Mouse (Mus musculus): ENCODE results near the gene Olfr223. TPM values are rescaled to one million over a fixed set of nuclear protein-coding genes. Genes with fewer than 3 reads are reported as not detected.
"Not testable (repeated sequence)": the region's sequence is repeated elsewhere in the genome, so short reads cannot be mapped to it uniquely, and the experiment has no call there.

Olfr223 gene
- polyA plus RNA-seq, 1 experiment from 2014 or later: not detected

GRCm38 (mm10) chr11:59576135-59576534 lies 17.0 kb downstream of the Olfr223 start, which contains the start of gene Olfr222:
Olfr222 (minus strand) TSS chr11:59576235.
- ATAC-seq (ENCODE audit: low FRiP score, low read depth); H3K4me1 ChIP-seq; H3K4me3 ChIP-seq: not testable (repeated sequence)

GRCm38 (mm10) chr11:59575726-59576125 lies 17.4 kb downstream of the Olfr223 start:
- WGBS: 70% methylated on average over 9 of the region's 9 CpGs
- Histone ChIP-seq H3K4me1 (no peaks in the 10 kb centered on the region), H3K4me2 (replicated peaks) (no peak overlapping the region), H3K4me3 (no peak overlapping the region), H3K9ac (no peak overlapping the region), H3K27ac (no peak overlapping the region), H3K36me3 (no peaks in the 10 kb centered on the region), H3K9me3 (no peaks in the 10 kb centered on the region), H3K27me3 (replicated peaks) (no peaks in the 10 kb centered on the region)
- no peak for ATAC-seq (ENCODE audit: low FRiP score, low read depth)

More at GRCm38 (mm10) chr11:59576135-59576534, 17.0 kb downstream of the Olfr223 start, which contains the start of gene Olfr222:
- H3K27me3 ChIP-seq (replicated peaks); H3K36me3 ChIP-seq; H3K9ac ChIP-seq; H3K4me2 ChIP-seq (replicated peaks); H3K9me3 ChIP-seq; H3K27ac ChIP-seq: not testable (repeated sequence)

- ATAC-seq (ENCODE audit: low FRiP score, low read depth): no peak
- no peak overlapping the region for H3K4me3 ChIP-seq
- WGBS: 69% methylated on average over 3 of the region's 3 CpGs
- H3K4me1 ChIP-seq: no peaks in the 10 kb centered on the region
- no peak overlapping the region for H3K4me2 ChIP-seq (replicated peaks)
- no peaks in the 10 kb centered on the region for H3K27me3 ChIP-seq (replicated peaks)
- H3K9ac ChIP-seq: no peak overlapping the region
- no peaks in the 10 kb centered on the region for H3K9me3 ChIP-seq
- H3K27ac ChIP-seq: no peak overlapping the region
- no peaks in the 10 kb centered on the region for H3K36me3 ChIP-seq
Measured at GRCm38 (mm10) chr11:59569306-59569705, 23.8 kb downstream of the Olfr223 start.

- H3K4me2 ChIP-seq (replicated peaks): no peak overlapping the region
- whole genome bisulfite sequencing: 69% methylated on average over 9 of the region's 9 CpGs
- no peaks in the 10 kb centered on the region for H3K9me3 ChIP-seq
- ATAC-seq (ENCODE audit: low FRiP score, low read depth): no peak
- no peaks in the 10 kb centered on the region for H3K4me1 ChIP-seq
- no peaks in the 10 kb centered on the region for H3K27me3 ChIP-seq (replicated peaks)
- no peak overlapping the region for H3K9ac ChIP-seq
- H3K4me3 ChIP-seq: no peak overlapping the region
- H3K36me3 ChIP-seq: no peaks in the 10 kb centered on the region
- no peak overlapping the region for H3K27ac ChIP-seq
Measured at GRCm38 (mm10) chr11:59562837-59563236, 30.3 kb downstream of the Olfr223 start.

- H3K9me3 ChIP-seq: no peaks in the 10 kb centered on the region
- no peaks in the 10 kb centered on the region for H3K27me3 ChIP-seq (replicated peaks)
- H3K27ac ChIP-seq: no peak overlapping the region
- H3K4me1 ChIP-seq: no peaks in the 10 kb centered on the region
- no peak for ATAC-seq (ENCODE audit: low FRiP score, low read depth)
- H3K9ac ChIP-seq: no peak overlapping the region
- no peaks in the 10 kb centered on the region for H3K36me3 ChIP-seq
- WGBS: 94% methylated on average over 4 of the region's 4 CpGs
- no peak overlapping the region for H3K4me2 ChIP-seq (replicated peaks)
- H3K4me3 ChIP-seq: no peak overlapping the region
Measured at GRCm38 (mm10) chr11:59562336-59562735, 30.8 kb downstream of the Olfr223 start.

GRCm38 (mm10) chr11:59560906-59561305 lies 32.2 kb downstream of the Olfr223 start:
- no peak overlapping the region for H3K27ac ChIP-seq
- 72% methylated on average over 3 of the region's 3 CpGs for WGBS
- H3K27me3 ChIP-seq (replicated peaks): no peaks in the 10 kb centered on the region
- no peak overlapping the region for H3K4me3 ChIP-seq
- no peak overlapping the region for H3K4me2 ChIP-seq (replicated peaks)
- no peaks in the 10 kb centered on the region for H3K9me3 ChIP-seq
- no peaks in the 10 kb centered on the region for H3K4me1 ChIP-seq
- no peak overlapping the region for H3K9ac ChIP-seq
- H3K36me3 ChIP-seq: no peaks in the 10 kb centered on the region
- no peak for ATAC-seq (ENCODE audit: low FRiP score, low read depth)

DNA sequence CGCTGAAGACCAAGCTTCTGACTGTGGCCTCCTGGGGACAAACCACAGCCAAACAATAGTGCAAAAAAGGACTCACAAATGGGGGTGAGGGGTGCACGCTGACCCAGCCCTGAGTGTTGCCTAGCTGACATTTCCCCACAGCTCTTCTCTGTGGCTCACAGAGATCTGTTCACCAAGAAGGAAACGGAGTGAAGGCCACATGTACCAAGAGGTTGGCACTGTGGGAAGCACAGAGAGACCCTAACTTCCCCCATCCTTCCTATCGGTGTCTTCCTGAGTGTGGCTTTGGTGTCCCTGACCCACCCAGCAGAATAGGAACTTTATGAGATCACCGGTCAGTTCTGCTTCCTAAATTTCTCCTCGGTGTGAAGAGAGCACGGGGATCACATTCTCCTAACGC lies 38.6 kb downstream of the Olfr223 start:
- no peak for ATAC-seq (ENCODE audit: low FRiP score, low read depth)
- no peak overlapping the region for H3K4me3 ChIP-seq
- 81% methylated on average over 8 of the region's 8 CpGs for WGBS
- no peaks in the 10 kb centered on the region for H3K9me3 ChIP-seq
- H3K4me1 ChIP-seq: no peaks in the 10 kb centered on the region
- H3K27ac ChIP-seq: no peak overlapping the region
- no peak overlapping the region for H3K4me2 ChIP-seq (replicated peaks)
- H3K9ac ChIP-seq: no peak overlapping the region
- H3K27me3 ChIP-seq (replicated peaks): no peaks in the 10 kb centered on the region
- H3K36me3 ChIP-seq: no peaks in the 10 kb centered on the region

DNA sequence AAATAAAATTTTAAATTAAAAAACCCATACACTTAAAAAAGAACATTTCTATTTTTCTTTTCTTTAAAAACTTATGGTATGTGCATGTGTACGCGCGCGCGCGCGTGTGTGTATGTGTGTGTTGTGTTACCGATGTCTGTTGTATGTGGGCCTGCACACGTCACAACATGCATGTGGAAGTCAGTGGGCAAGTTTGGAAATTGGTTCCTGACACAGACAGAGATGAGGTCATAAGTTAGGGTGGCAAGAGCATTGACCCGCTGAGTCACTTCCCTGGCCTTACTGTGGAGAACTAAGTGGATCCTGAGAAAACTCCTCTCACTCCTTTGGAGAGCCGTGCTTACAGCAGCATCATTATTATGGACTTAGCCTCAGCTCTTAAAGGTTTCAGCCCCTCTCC lies 39.0 kb downstream of the Olfr223 start:
- Histone ChIP-seq H3K36me3 (no peaks in the 10 kb centered on the region), H3K9ac (no peak overlapping the region), H3K4me3 (no peak overlapping the region), H3K27ac (no peak overlapping the region), H3K4me2 (replicated peaks) (no peak overlapping the region), H3K9me3 (no peaks in the 10 kb centered on the region), H3K4me1 (no peaks in the 10 kb centered on the region), H3K27me3 (replicated peaks) (no peaks in the 10 kb centered on the region)
- no peak for ATAC-seq (ENCODE audit: low FRiP score, low read depth)
- 95% methylated on average over 11 of the region's 11 CpGs for WGBS

- H3K27me3 ChIP-seq (replicated peaks): no peaks in the 10 kb centered on the region
- H3K27ac ChIP-seq: no peak overlapping the region
- no peaks in the 10 kb centered on the region for H3K9me3 ChIP-seq
- H3K4me2 ChIP-seq (replicated peaks): no peak overlapping the region
- H3K4me1 ChIP-seq: no peaks in the 10 kb centered on the region
- H3K36me3 ChIP-seq: no peaks in the 10 kb centered on the region
- no peak overlapping the region for H3K9ac ChIP-seq
- ATAC-seq (ENCODE audit: low FRiP score, low read depth): no peak
- H3K4me3 ChIP-seq: no peak overlapping the region
- 86% methylated on average over 9 of the region's 9 CpGs for WGBS
Measured at GRCm38 (mm10) chr11:59544005-59544404, 49.1 kb downstream of the Olfr223 start.

DNA sequence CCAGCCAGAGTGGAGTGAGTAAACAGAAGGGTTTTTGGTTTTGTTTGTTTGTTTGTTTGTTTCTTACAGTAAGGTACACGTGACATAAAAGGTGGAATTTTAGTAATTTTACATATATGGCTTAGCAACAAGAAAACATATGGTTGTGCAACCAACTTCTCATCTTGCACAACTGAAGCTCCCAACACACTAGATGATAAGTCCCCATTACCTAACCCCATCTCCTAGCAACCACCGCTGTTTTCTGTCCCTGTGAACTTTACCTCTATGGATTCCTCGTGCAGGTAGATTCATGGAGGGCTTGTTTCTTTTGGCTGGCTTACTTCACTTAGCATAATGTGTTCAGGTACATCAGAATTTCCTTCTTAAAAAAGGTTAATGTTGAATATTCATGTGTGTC lies 49.7 kb downstream of the Olfr223 start:
- Histone ChIP-seq H3K27me3 (replicated peaks) (no peaks in the 10 kb centered on the region), H3K27ac (no peak overlapping the region), H3K9ac (no peak overlapping the region), H3K4me1 (no peaks in the 10 kb centered on the region), H3K9me3 (no peaks in the 10 kb centered on the region), H3K4me3 (no peak overlapping the region), H3K36me3 (no peaks in the 10 kb centered on the region), H3K4me2 (replicated peaks) (no peak overlapping the region)
- ATAC-seq (ENCODE audit: low FRiP score, low read depth): no peak
- 93% methylated on average over 3 of the region's 3 CpGs for WGBS

DNA sequence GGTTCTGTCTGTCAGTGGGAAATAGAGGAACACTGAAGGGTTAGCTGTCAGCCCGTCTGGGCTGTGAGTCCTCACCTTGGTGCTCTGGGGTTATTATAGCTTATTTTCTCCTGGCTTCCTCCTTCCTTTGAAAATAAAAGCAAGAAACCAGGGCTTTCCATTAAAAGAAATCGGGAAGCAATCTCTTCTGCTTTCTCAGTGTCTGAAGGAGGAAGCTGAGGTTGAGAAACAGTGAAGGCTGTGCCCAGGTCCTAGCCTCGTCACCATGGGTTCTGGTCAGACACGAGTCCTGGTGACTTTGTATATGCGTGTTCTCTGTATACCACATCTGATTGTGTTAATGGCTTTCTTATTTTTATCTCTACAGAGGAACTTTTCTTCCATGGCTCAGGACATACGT lies 50.6 kb downstream of the Olfr223 start:
- no peaks in the 10 kb centered on the region for H3K4me1 ChIP-seq
- no peak for ATAC-seq (ENCODE audit: low FRiP score, low read depth)
- H3K4me3 ChIP-seq: no peak overlapping the region
- no peaks in the 10 kb centered on the region for H3K27me3 ChIP-seq (replicated peaks)
- no peak overlapping the region for H3K9ac ChIP-seq
- H3K9me3 ChIP-seq: no peaks in the 10 kb centered on the region
- H3K27ac ChIP-seq: no peak overlapping the region
- 88% methylated on average over 6 of the region's 6 CpGs for WGBS
- no peaks in the 10 kb centered on the region for H3K36me3 ChIP-seq
- H3K4me2 ChIP-seq (replicated peaks): no peak overlapping the region

- no peaks in the 10 kb centered on the region for H3K4me1 ChIP-seq
- H3K4me3 ChIP-seq: no peak within 1 kb of the TSS
- H3K4me2 ChIP-seq (replicated peaks): no peak within 1 kb of the TSS
- no peaks in the 10 kb centered on the region for H3K36me3 ChIP-seq
- no peak within 1 kb of the TSS for H3K27ac ChIP-seq
- H3K9me3 ChIP-seq: no peaks in the 10 kb centered on the region
- no peak for ATAC-seq (ENCODE audit: low FRiP score, low read depth)
- H3K27me3 ChIP-seq (replicated peaks): no peaks in the 10 kb centered on the region
- 62% methylated on average over 3 of the region's 3 CpGs for WGBS
- no peak within 1 kb of the TSS for H3K9ac ChIP-seq
Measured at GRCm38 (mm10) chr11:59541324-59541723, 51.8 kb downstream of the Olfr223 start, which contains the start of gene Nlrp3. Nlrp3 (plus strand) TSS chr11:59541568.

- Histone ChIP-seq H3K9me3 (no peaks in the 10 kb centered on the region), H3K27me3 (replicated peaks) (no peaks in the 10 kb centered on the region), H3K9ac (no peak overlapping the region), H3K36me3 (no peaks in the 10 kb centered on the region), H3K27ac (no peak overlapping the region), H3K4me3 (no peak overlapping the region), H3K4me1 (no peaks in the 10 kb centered on the region), H3K4me2 (replicated peaks) (no peak overlapping the region)
- WGBS: 87% methylated on average over 3 of the region's 3 CpGs
- ATAC-seq (ENCODE audit: low FRiP score, low read depth): no peak
Measured at GRCm38 (mm10) chr11:59540123-59540522, 53.0 kb downstream of the Olfr223 start.

Data from neural tube, embryonic 12.5 days (tissue).